Mouse (Mus musculus): ENCODE measurements around the gene Gm10382. TPM values are rescaled to one million over a fixed set of nuclear protein-coding genes. Genes with fewer than 3 reads are reported as not detected.

The Gm10382 gene
- polyA plus RNA-seq (2014; fragmentation: Nextera tagmentation; extraction: Ambion mirVana) = 0.23 and 0.65 TPM in 2 replicates

- no peaks in the 10 kb centered on the region for H3K9me3 ChIP-seq (ENCODE audit: control insufficient read depth, low read length)
- peaks cover 15% of the 10 kb centered on the region for H3K4me1 ChIP-seq (replicated peaks; ENCODE audit: control insufficient read depth, insufficient read depth, low read length)
- H3K4me2 ChIP-seq (ENCODE audit: low read depth, low read length, severe bottlenecking) = peak within 1 kb of the TSS; percentile 93
- H3K27ac ChIP-seq (ENCODE audit: low read depth, low read length) = peak within 1 kb of the TSS; percentile 94
- peak; percentile 17 for ATAC-seq (replicated peaks; ENCODE audit: low FRiP score)
- no peaks in the 10 kb centered on the region for H3K27me3 ChIP-seq (ENCODE audit: control insufficient read depth, insufficient read depth, low read length)
- peaks cover 4% of the 10 kb centered on the region; the same call in 1 of the 2 replicates for H3K36me3 ChIP-seq (ENCODE audit: control insufficient read depth, insufficient read depth, low read length)
- DNase-seq (ENCODE audit: low spot score) = peak; percentile 87
- H3K4me3 ChIP-seq (ENCODE audit: low read depth, low read length) = peak within 1 kb of the TSS; percentile 98
- peak within 1 kb of the TSS; percentile 97 for H3K9ac ChIP-seq (ENCODE audit: low read length)
- WGBS = under 1% methylated on average over 40 of the region's 41 CpGs
Observed at GRCm38 (mm10) chr5:125389131-125389578, at the start of gene Gm10382. Gm10382 (plus strand) TSS chr5:125389322.

DNA sequence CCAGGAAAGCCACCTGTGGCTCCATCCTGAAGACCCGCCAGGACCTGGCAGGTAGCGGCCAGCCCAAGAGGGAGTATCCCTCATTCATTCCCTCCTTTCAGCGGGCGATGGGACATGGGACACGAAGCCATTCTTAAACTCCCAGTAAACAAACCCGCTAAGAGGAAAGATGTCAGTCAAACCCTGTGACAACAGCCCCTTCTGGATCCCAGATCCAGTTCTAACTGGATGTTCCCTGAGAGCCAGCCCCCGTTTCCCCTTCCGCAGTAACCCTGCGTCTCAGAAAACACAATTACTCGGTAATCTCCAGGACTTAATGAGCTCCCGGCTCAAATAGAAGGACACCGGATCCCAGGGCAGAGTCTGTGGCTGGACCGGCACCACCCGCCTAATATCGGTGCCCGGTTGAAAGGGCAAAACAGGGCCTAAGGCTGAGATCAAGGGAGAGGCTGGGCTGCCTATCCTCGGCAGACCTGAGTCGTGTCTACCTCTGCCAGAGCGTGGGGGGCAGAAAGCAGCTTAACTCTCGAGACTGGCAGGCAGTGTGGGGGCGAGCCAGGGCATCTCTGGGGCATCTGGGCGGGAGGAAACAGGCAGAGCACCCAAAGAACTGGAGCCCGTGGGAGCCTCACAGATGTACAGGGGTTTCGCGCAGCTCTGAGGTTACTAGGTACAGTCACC is 49.1 kb upstream of the Gm10382 start:
- H3K4me2 ChIP-seq (ENCODE audit: low read depth, low read length, severe bottlenecking) = peak overlapping the region; percentile 90
- peaks cover 16% of the 10 kb centered on the region for H3K4me1 ChIP-seq (replicated peaks; ENCODE audit: control insufficient read depth, insufficient read depth, low read length)
- ATAC-seq (replicated peaks; ENCODE audit: low FRiP score) (peak; percentile 42), DNase-seq (ENCODE audit: low spot score) (no peak)
- no peaks in the 10 kb centered on the region for H3K36me3 ChIP-seq (ENCODE audit: control insufficient read depth, insufficient read depth, low read length)
- H3K9me3 ChIP-seq (ENCODE audit: control insufficient read depth, low read length) = no peaks in the 10 kb centered on the region
- H3K4me3 ChIP-seq (ENCODE audit: low read depth, low read length) = peak overlapping the region; percentile 71
- 2% methylated on average over 25 of the region's 25 CpGs for WGBS
- peak overlapping the region; percentile 47 for H3K9ac ChIP-seq (ENCODE audit: low read length)
- H3K27me3 ChIP-seq (ENCODE audit: control insufficient read depth, insufficient read depth, low read length) = no peaks in the 10 kb centered on the region
- H3K27ac ChIP-seq (ENCODE audit: low read depth, low read length) = no peak overlapping the region

GRCm38 (mm10) chr5:125340547-125341262 is 48.4 kb upstream of the Gm10382 start, which contains the start of gene Scarb1:
Scarb1 (minus strand) TSS chr5:125341094.
- H3K4me1 ChIP-seq (replicated peaks; ENCODE audit: control insufficient read depth, insufficient read depth, low read length) = peaks cover 16% of the 10 kb centered on the region
- H3K27ac ChIP-seq (ENCODE audit: low read depth, low read length) = no peak within 1 kb of the TSS
- DNase-seq (ENCODE audit: low spot score) = peak; percentile 94
- peak within 1 kb of the TSS; percentile 90 for H3K4me2 ChIP-seq (ENCODE audit: low read depth, low read length, severe bottlenecking)
- peak; percentile 88 for ATAC-seq (replicated peaks; ENCODE audit: low FRiP score)
- H3K27me3 ChIP-seq (ENCODE audit: control insufficient read depth, insufficient read depth, low read length) = no peaks in the 10 kb centered on the region
- H3K4me3 ChIP-seq (ENCODE audit: low read depth, low read length) = peak within 1 kb of the TSS; percentile 71
- no peaks in the 10 kb centered on the region for H3K9me3 ChIP-seq (ENCODE audit: control insufficient read depth, low read length)
- H3K9ac ChIP-seq (ENCODE audit: low read length) = peak within 1 kb of the TSS; percentile 47
- no peaks in the 10 kb centered on the region for H3K36me3 ChIP-seq (ENCODE audit: control insufficient read depth, insufficient read depth, low read length)
- under 1% methylated on average over 33 of the region's 42 CpGs for WGBS

DNA sequence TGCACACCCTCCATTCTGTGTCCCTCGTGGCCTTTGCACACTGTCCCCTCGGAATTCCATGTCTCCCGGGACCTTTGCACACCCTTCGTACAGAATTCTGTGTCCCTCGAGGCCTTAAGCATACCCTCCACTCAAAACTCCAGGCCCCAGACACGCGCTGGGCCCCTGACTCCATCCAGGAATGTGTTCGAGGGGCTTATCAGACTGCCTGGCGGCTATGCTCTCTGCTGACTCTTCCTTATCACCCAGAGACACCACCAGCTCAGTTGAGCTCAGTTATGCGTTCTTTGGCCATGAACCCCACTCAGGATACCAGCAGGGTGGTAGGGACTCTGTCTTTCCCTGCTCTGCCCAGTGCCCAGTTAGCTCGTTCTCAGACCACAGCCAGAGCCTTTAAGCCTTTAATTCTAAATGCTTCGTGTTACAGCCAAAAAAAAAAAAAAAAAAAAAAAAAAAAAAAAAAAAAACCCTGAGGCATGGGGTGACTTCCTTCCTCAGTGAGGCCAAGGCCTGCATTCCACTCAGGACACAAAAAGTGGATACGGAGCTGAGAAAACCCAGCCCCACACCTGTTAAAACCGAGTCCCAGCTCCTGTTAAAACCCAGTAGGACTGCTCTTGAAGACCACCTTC is 47.5 kb upstream of the Gm10382 start:
- Histone ChIP-seq H3K9ac (ENCODE audit: low read length) (peak overlapping the region; percentile 12; the same call in 1 of the 2 replicates), H3K9me3 (ENCODE audit: control insufficient read depth, low read length) (no peaks in the 10 kb centered on the region), H3K27ac (ENCODE audit: low read depth, low read length) (no peak overlapping the region), H3K36me3 (ENCODE audit: control insufficient read depth, insufficient read depth, low read length) (no peaks in the 10 kb centered on the region), H3K4me1 (replicated peaks; ENCODE audit: control insufficient read depth, insufficient read depth, low read length) (peaks cover 16% of the 10 kb centered on the region), H3K4me2 (ENCODE audit: low read depth, low read length, severe bottlenecking) (peak overlapping the region; percentile 90; the same call in 1 of the 2 replicates), H3K27me3 (ENCODE audit: control insufficient read depth, insufficient read depth, low read length) (no peaks in the 10 kb centered on the region), H3K4me3 (ENCODE audit: low read depth, low read length) (no peak overlapping the region)
- no peak for ATAC-seq (replicated peaks; ENCODE audit: low FRiP score)
- 60% methylated on average over 14 of the region's 14 CpGs for WGBS
- no peak for DNase-seq (ENCODE audit: low spot score)

GRCm38 (mm10) chr5:125344296-125344695 is 44.8 kb upstream of the Gm10382 start:
- Histone ChIP-seq H3K9ac (ENCODE audit: low read length) (no peak overlapping the region), H3K27ac (ENCODE audit: low read depth, low read length) (no peak overlapping the region), H3K4me2 (ENCODE audit: low read depth, low read length, severe bottlenecking) (no peak overlapping the region), H3K4me1 (replicated peaks; ENCODE audit: control insufficient read depth, insufficient read depth, low read length) (peaks cover 13% of the 10 kb centered on the region), H3K27me3 (ENCODE audit: control insufficient read depth, insufficient read depth, low read length) (no peaks in the 10 kb centered on the region), H3K36me3 (ENCODE audit: control insufficient read depth, insufficient read depth, low read length) (no peaks in the 10 kb centered on the region), H3K9me3 (ENCODE audit: control insufficient read depth, low read length) (no peaks in the 10 kb centered on the region), H3K4me3 (ENCODE audit: low read depth, low read length) (no peak overlapping the region)
- DNase-seq (ENCODE audit: low spot score) (no peak), ATAC-seq (replicated peaks; ENCODE audit: low FRiP score) (no peak)
- 94% methylated on average over 6 of the region's 6 CpGs for WGBS

GRCm38 (mm10) chr5:125348067-125348466 is 41.1 kb upstream of the Gm10382 start:
- Histone ChIP-seq H3K4me2 (ENCODE audit: low read depth, low read length, severe bottlenecking) (no peak overlapping the region), H3K4me3 (ENCODE audit: low read depth, low read length) (no peak overlapping the region), H3K4me1 (replicated peaks; ENCODE audit: control insufficient read depth, insufficient read depth, low read length) (no peaks in the 10 kb centered on the region), H3K36me3 (ENCODE audit: control insufficient read depth, insufficient read depth, low read length) (no peaks in the 10 kb centered on the region), H3K27me3 (ENCODE audit: control insufficient read depth, insufficient read depth, low read length) (no peaks in the 10 kb centered on the region), H3K27ac (ENCODE audit: low read depth, low read length) (no peak overlapping the region), H3K9ac (ENCODE audit: low read length) (no peak overlapping the region), H3K9me3 (ENCODE audit: control insufficient read depth, low read length) (no peaks in the 10 kb centered on the region)
- DNase-seq (ENCODE audit: low spot score) (no peak), ATAC-seq (replicated peaks; ENCODE audit: low FRiP score) (no peak)
- 77% methylated on average over 7 of the region's 7 CpGs for WGBS

- no peaks in the 10 kb centered on the region for H3K36me3 ChIP-seq (ENCODE audit: control insufficient read depth, insufficient read depth, low read length)
- ATAC-seq (replicated peaks; ENCODE audit: low FRiP score) (no peak), DNase-seq (ENCODE audit: low spot score) (peak; percentile 76)
- H3K27me3 ChIP-seq (ENCODE audit: control insufficient read depth, insufficient read depth, low read length) = no peaks in the 10 kb centered on the region
- WGBS = 39% methylated on average over 8 of the region's 8 CpGs
- H3K4me2 ChIP-seq (ENCODE audit: low read depth, low read length, severe bottlenecking) = no peak overlapping the region
- no peak overlapping the region for H3K9ac ChIP-seq (ENCODE audit: low read length)
- H3K27ac ChIP-seq (ENCODE audit: low read depth, low read length) = no peak overlapping the region
- no peaks in the 10 kb centered on the region for H3K4me1 ChIP-seq (replicated peaks; ENCODE audit: control insufficient read depth, insufficient read depth, low read length)
- no peak overlapping the region for H3K4me3 ChIP-seq (ENCODE audit: low read depth, low read length)
- H3K9me3 ChIP-seq (ENCODE audit: control insufficient read depth, low read length) = no peaks in the 10 kb centered on the region
Observed at GRCm38 (mm10) chr5:125348487-125348886, 40.6 kb upstream of the Gm10382 start.

DNA sequence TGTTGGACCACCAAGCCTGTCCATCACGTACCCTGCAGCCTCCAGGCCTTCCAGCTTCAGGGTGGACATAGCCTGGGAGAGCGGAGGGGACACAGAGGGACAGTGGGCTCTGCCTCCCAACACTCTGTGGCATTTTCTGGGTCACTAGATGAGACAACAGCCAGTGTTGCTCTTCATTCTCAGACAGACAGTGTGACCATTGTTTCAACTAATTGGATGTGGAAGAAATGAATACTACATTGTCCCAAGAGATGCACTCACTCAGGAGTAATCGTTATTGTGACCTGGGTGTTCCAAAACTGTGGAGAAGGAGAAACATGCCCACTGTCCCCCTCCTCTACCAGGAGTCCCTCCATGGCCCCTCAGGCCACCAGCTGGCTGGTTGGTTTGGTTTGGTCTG is 39.7 kb upstream of the Gm10382 start:
- Histone ChIP-seq H3K27me3 (ENCODE audit: control insufficient read depth, insufficient read depth, low read length) (no peaks in the 10 kb centered on the region), H3K4me1 (replicated peaks; ENCODE audit: control insufficient read depth, insufficient read depth, low read length) (no peaks in the 10 kb centered on the region), H3K4me3 (ENCODE audit: low read depth, low read length) (no peak overlapping the region), H3K27ac (ENCODE audit: low read depth, low read length) (no peak overlapping the region), H3K9ac (ENCODE audit: low read length) (no peak overlapping the region), H3K36me3 (ENCODE audit: control insufficient read depth, insufficient read depth, low read length) (no peaks in the 10 kb centered on the region), H3K4me2 (ENCODE audit: low read depth, low read length, severe bottlenecking) (no peak overlapping the region), H3K9me3 (ENCODE audit: control insufficient read depth, low read length) (no peaks in the 10 kb centered on the region)
- ATAC-seq (replicated peaks; ENCODE audit: low FRiP score) = no peak
- DNase-seq (ENCODE audit: low spot score) = no peak
- WGBS = 72% methylated on average over 3 of the region's 3 CpGs

Data from forebrain, embryonic 11.5 days (tissue).